8 mouse cellular contexts compared by ENCODE assay signal in genomic region chr1:82316746-82317126, GRCm38 (mm10). TPM values are rescaled to one million over a fixed set of nuclear protein-coding genes. Genes with fewer than 3 reads are reported as not detected.
A peak's percentile ranks its signal among the peaks of the same experiment; 100 is the strongest.
DNase-seq lines count a peak whose midpoint lies in the region; ATAC-seq and TF ChIP-seq lines count a peak whose summit lies in the region.

No protein-coding gene starts in this region.

- under 1% methylated on average over 26 of the region's 26 CpGs for WGBS in hindbrain, embryonic 13.5 days
- 2% methylated on average over 25 of the region's 26 CpGs for WGBS in lung, embryonic 16.5 days
- under 1% methylated on average over 26 of the region's 26 CpGs for WGBS in stomach, embryonic 15.5 days

- intact Hi-C loops in left cerebral cortex, adult 2 months (cut with DNase I): loop anchor here (1.0 to 5.0 kb wide), 2 partner anchors 25 to 116 kb away; partner anchors contain the start of gene Irs1

- no peaks in the 10 kb centered on the region for H3K36me3 ChIP-seq in hindbrain, embryonic 13.5 days
- no peaks in the 10 kb centered on the region for H3K36me3 ChIP-seq in lung, embryonic 16.5 days (ENCODE audit: control insufficient read depth, insufficient read depth, low read length)
- no peaks in the 10 kb centered on the region for H3K36me3 ChIP-seq in stomach, embryonic 15.5 days

- peak overlapping the region; percentile 79 for H3K4me2 ChIP-seq in hindbrain, embryonic 13.5 days
- H3K4me2 ChIP-seq in lung, embryonic 16.5 days (ENCODE audit: low read depth, low read length): peak overlapping the region; percentile 65
- H3K4me2 ChIP-seq in stomach, embryonic 15.5 days: peak overlapping the region; percentile 58

- H3K4me3 ChIP-seq in left cerebral cortex, adult 2 months: peak overlapping the region; percentile 85
- peak overlapping the region; percentile 75 for H3K4me3 ChIP-seq in hindbrain, embryonic 13.5 days
- peak overlapping the region; percentile 57 for H3K4me3 ChIP-seq in lung, embryonic 16.5 days (ENCODE audit: low read length)
- H3K4me3 ChIP-seq in stomach, embryonic 15.5 days (replicated peaks): peak overlapping the region; percentile 97

- no peaks in the 10 kb centered on the region for H3K9me3 ChIP-seq in hindbrain, embryonic 13.5 days
- no peaks in the 10 kb centered on the region for H3K9me3 ChIP-seq in lung, embryonic 16.5 days (ENCODE audit: control insufficient read depth, low read length)
- H3K9me3 ChIP-seq in stomach, embryonic 15.5 days: no peaks in the 10 kb centered on the region

- no peaks in the 10 kb centered on the region for H3K27me3 ChIP-seq in hindbrain, embryonic 13.5 days
- no peaks in the 10 kb centered on the region; the same call in 1 of the 2 replicates for H3K27me3 ChIP-seq in lung, embryonic 16.5 days (ENCODE audit: control insufficient read depth, insufficient read depth, low read depth, low read length)
- no peaks in the 10 kb centered on the region for H3K27me3 ChIP-seq in stomach, embryonic 15.5 days (replicated peaks)

- ATAC-seq in hindbrain, embryonic 13.5 days (ENCODE audit: low FRiP score): no peak
- ATAC-seq in lung, embryonic 16.5 days (ENCODE audit: low read depth): peak; percentile 63
- ATAC-seq in stomach, embryonic 15.5 days (ENCODE audit: insufficient read depth, low FRiP score, low read depth): peak; percentile 45

- peak; percentile 13 for DNase-seq in adrenal gland, adult 8-10 months
- DNase-seq in adrenal gland, adult 2 months: no peak
- DNase-seq in left cerebral cortex, adult 2 months (ENCODE audit: extremely low spot score in 1 of 2, low spot score in 2 of 2): no peak
- no peak for DNase-seq in left cerebral cortex, adult 8-10 months (ENCODE audit: low spot score in 2 of 2)
- DNase-seq in c-Kit-positive CD71-negative TER-119-negative erythroid progenitor cells, embryonic 14.5 days (ENCODE audit: low read depth): peak; percentile 28

- peak overlapping the region; percentile 95 for H3K27ac ChIP-seq in left cerebral cortex, adult 2 months
- H3K27ac ChIP-seq in hindbrain, embryonic 13.5 days: peak overlapping the region; percentile 96
- peak overlapping the region; percentile 87 for H3K27ac ChIP-seq in lung, embryonic 16.5 days (ENCODE audit: low read length)
- peak overlapping the region; percentile 97 for H3K27ac ChIP-seq in stomach, embryonic 15.5 days

- H3K4me1 ChIP-seq in hindbrain, embryonic 13.5 days (replicated peaks): peaks cover 32% of the 10 kb centered on the region
- H3K4me1 ChIP-seq in lung, embryonic 16.5 days (replicated peaks; ENCODE audit: control insufficient read depth, insufficient read depth, low read length): 0 out of 2 replicates have a peak, but pooled peaks cover 2% of the 10 kb centered on the region
- no peaks in the 10 kb centered on the region for H3K4me1 ChIP-seq in stomach, embryonic 15.5 days

- no peak for TF ChIP-seq CTCF in left cerebral cortex, adult 2 months (IDR thresholded peaks at IDR 0.05)

- H3K9ac ChIP-seq in hindbrain, embryonic 13.5 days: peak overlapping the region; percentile 87
- H3K9ac ChIP-seq in lung, embryonic 16.5 days (ENCODE audit: low read length): peak overlapping the region; percentile 78
- H3K9ac ChIP-seq in stomach, embryonic 15.5 days: peak overlapping the region; percentile 83

RNA-seq across cellular contexts. Expression of gene Rhbdd1, which starts 0.5 kb away (rescaled TPM):
- total RNA-seq in adrenal gland, adult 8-10 months (2022): 10 to 100 TPM; 36.5 to 39.7 (median 36.7) TPM
- 10 to 100 TPM; 32.5 to 37.2 TPM for total RNA-seq in adrenal gland, adult 2 months (2021)
- polyA plus RNA-seq in adrenal gland, adult 2 months (2012; rRNA removed): 13.4 and 15.4 TPM in 2 replicates
- total RNA-seq in left cerebral cortex, adult 2 months (2021): 1 to 10 TPM; 7.6 to 8.4 TPM
- 10 to 100 TPM in 1 of 4 experiments, 1 to 10 TPM in 3; 8.5 to 10.5 (median 9.4) TPM for total RNA-seq in left cerebral cortex, adult 8-10 months (2022)
- polyA plus RNA-seq in hindbrain, embryonic 13.5 days (2015; fragmentation: Nextera tagmentation; extraction: Ambion mirVana): 4.3 and 5.4 TPM in 2 replicates
- polyA plus RNA-seq in lung, embryonic 16.5 days (2015; fragmentation: Nextera tagmentation; extraction: Ambion mirVana): 12.4 and 12.5 TPM in 2 replicates
- polyA plus RNA-seq in stomach, embryonic 15.5 days (2015; fragmentation: Nextera tagmentation; extraction: Ambion mirVana): 10.7 and 11.2 TPM in 2 replicates

RNA-seq across cellular contexts. Expression of gene Irs1, which starts 25.5 kb away (rescaled TPM):
- total RNA-seq in adrenal gland, adult 8-10 months (2022): 10 to 100 TPM in 3 of 4 experiments, 1 to 10 TPM in 1; 7.9 to 17.1 (median 13.2) TPM
- total RNA-seq in adrenal gland, adult 2 months (2021): 10 to 100 TPM in 1 of 2 experiments, 1 to 10 TPM in 1; 9.6 to 15.6 TPM
- 7.2 and 7.5 TPM in 2 replicates for polyA plus RNA-seq in adrenal gland, adult 2 months (2012; rRNA removed)
- total RNA-seq in left cerebral cortex, adult 2 months (2021): 10 to 100 TPM; 17.3 to 17.4 TPM
- total RNA-seq in left cerebral cortex, adult 8-10 months (2022): 10 to 100 TPM; 14.2 to 15.8 (median 14.9) TPM
- 8.5 and 8.7 TPM in 2 replicates for polyA plus RNA-seq in hindbrain, embryonic 13.5 days (2015; fragmentation: Nextera tagmentation; extraction: Ambion mirVana)
- polyA plus RNA-seq in lung, embryonic 16.5 days (2015; fragmentation: Nextera tagmentation; extraction: Ambion mirVana): 10.2 and 11.9 TPM in 2 replicates
- 4.4 and 4.6 TPM in 2 replicates for polyA plus RNA-seq in stomach, embryonic 15.5 days (2015; fragmentation: Nextera tagmentation; extraction: Ambion mirVana)

Comparison
In these comparisons a context has a peak if more than half of its experiments do, and no peak if none do; other contexts are left out.
1. DNase-seq: peak in adrenal gland, adult 8-10 months (single experiment) and c-Kit-positive CD71-negative TER-119-negative erythroid progenitor cells, embryonic 14.5 days (single experiment); none in adrenal gland, adult 2 months (single experiment), left cerebral cortex, adult 2 months (0 of 2) and left cerebral cortex, adult 8-10 months (0 of 2).
2. Peak in every context shown above with its lines, with median percentiles within 50 percentile points of each other: H3K27ac ChIP-seq, H3K4me3 ChIP-seq, H3K4me2 ChIP-seq and H3K9ac ChIP-seq.